Mouse (Mus musculus) macrophage (primary cell): Measurements from ENCODE around the gene Tmem53. TPM values are rescaled to one million over a fixed set of nuclear protein-coding genes. Genes with fewer than 3 reads are reported as not detected.
"Not testable (repeated sequence)": the region's sequence is repeated elsewhere in the genome, so short reads cannot be mapped to it uniquely, and the experiment has no call there.

ENCODE experiments used
- H3K27ac ChIP-seq: fragments of 350-480 bp; formaldehyde crosslinking; 2 replicates; pipeline ENCODE4 v1.9.0; 2021
- H3K36me3 ChIP-seq: fragments of 350-480 bp; formaldehyde crosslinking; 2 replicates; pipeline ENCODE4 v1.9.0; 2021; ENCODE audit errors: inconsistent target
- H3K4me3 ChIP-seq: fragments of 350-480 bp; formaldehyde crosslinking; 2 replicates; pipeline ENCODE4 v1.9.0; 2021; ENCODE audit errors: inconsistent target
- H3K79me2 ChIP-seq: fragments of 350-480 bp; formaldehyde crosslinking; 2 replicates; pipeline ENCODE4 v1.9.0; 2021; ENCODE audit errors: inconsistent target
- WGBS: methylation state at CpG from one replicate; pipeline ENCODE4 v1.1.7; 2026; ENCODE audit warnings: inconsistent platforms; ENCODE audit not compliant: missing documents; 5-methylcytosine and 5-hydroxymethylcytosine counted together
- polyA plus RNA-seq: library from polyadenylated mRNA; stranded (reverse); fragments of 250-400 nt; gene quantifications from 3 replicates; pipeline ENCODE4 v1.2.4, GENCODE M21; 2018; ENCODE audit warnings: inconsistent platforms

Tmem53 gene
- polyA plus RNA-seq, 1 experiment from 2014 or later: 0.20 TPM

DNA sequence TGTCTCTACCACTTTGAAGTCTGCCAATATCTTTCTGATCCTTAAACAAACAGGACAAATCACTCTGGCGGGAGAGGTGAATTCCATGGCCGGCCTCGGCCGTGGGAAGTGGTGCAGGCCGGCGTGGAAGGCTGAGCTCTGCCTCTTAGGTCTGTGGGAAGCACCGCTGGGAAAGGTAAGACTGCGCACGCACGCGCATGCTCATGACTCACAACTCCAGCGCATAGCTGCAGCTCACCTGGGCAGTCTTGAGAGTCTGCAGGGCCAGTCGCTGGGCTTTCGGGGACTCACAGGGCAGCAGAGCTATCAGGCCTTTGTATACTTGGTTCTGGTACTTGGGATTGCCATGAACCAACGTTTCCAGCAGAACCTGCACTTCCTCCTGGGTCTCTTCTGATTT lies 22.2 kb upstream of the Tmem53 start:
- no peak overlapping the region for H3K27ac ChIP-seq
- H3K36me3 ChIP-seq: no peaks in the 10 kb centered on the region
- WGBS: 92% methylated on average over 15 of the region's 15 CpGs
- H3K79me2 ChIP-seq: no peaks in the 10 kb centered on the region
- H3K4me3 ChIP-seq: no peak overlapping the region

DNA sequence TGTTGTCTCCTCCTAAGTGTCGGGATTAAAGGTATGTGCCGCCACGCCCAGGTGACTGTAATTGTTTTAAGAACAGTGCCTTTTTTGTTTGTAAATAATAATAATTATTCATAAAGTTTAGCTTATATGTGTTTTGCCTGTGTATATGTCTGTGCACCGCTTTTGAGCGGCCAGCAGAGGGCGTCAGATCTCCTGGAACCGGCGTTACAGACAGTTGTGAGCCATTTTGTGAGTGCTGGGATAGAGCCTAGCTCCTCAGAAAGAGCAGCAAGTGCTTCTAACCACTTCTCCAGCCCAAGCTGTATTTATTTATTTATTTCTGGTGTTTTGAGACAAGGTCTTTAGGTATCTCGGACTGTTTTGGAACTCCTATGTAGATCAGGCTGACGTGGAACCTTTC lies 21.4 kb upstream of the Tmem53 start:
- WGBS: 82% methylated on average over 10 of the region's 10 CpGs
- Histone ChIP-seq H3K4me3 (no peak overlapping the region), H3K79me2 (no peaks in the 10 kb centered on the region), H3K27ac (no peak overlapping the region), H3K36me3 (no peaks in the 10 kb centered on the region)

DNA sequence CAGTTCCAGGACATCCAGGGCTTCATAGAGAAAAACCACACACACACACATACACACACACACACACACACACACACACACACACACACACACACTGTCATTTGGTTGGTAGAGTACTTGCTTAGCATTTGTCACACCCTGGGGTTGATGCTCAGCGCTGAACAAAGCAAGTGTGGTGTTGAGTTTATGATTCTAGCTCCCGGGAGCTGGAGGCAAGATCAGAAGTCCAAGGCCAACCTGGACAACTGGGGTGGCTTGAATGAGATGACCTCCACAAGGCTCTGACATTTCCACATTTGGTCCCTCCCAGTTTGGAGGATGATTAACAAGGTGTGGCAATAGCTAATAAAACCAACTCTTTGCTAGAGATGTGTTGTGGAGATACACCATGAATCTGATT lies 20.5 kb upstream of the Tmem53 start:
- H3K4me3 ChIP-seq: no peak overlapping the region
- no peaks in the 10 kb centered on the region for H3K36me3 ChIP-seq
- 94% methylated on average over 2 of the region's 2 CpGs for WGBS
- H3K27ac ChIP-seq: no peak overlapping the region
- H3K79me2 ChIP-seq: no peaks in the 10 kb centered on the region

DNA sequence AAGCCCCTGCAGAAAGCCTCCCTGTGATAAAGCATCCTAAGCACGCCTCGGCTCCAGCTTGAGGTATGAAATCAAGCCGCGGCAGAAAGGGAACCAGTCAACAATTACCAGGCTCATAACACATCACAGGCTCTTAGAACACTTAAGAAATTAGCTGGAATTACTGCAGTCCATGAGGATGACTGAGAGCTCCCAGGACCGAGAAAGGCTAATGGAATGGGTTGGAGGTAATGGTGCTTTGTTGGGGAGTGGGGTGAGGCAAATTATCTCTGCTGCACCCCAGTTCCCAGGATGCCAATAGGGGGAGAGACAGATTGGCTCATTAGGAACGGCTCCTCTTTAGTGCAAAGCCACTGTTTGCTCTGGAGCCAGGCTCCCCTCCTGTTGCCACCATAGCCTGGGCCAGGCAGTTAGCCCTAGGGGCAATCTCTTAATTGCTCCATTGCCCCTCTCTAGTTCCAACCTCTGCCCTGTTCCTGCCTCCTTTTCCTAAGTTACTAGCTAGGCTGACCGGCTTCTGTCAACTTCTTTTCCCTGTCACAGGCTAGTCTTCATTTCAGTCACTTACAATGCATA lies 17.5 kb upstream of the Tmem53 start:
- H3K79me2 ChIP-seq: no peaks in the 10 kb centered on the region
- H3K27ac ChIP-seq: no peak overlapping the region
- H3K4me3 ChIP-seq: no peak overlapping the region
- WGBS: 84% methylated on average over 7 of the region's 7 CpGs
- H3K36me3 ChIP-seq: no peaks in the 10 kb centered on the region

DNA sequence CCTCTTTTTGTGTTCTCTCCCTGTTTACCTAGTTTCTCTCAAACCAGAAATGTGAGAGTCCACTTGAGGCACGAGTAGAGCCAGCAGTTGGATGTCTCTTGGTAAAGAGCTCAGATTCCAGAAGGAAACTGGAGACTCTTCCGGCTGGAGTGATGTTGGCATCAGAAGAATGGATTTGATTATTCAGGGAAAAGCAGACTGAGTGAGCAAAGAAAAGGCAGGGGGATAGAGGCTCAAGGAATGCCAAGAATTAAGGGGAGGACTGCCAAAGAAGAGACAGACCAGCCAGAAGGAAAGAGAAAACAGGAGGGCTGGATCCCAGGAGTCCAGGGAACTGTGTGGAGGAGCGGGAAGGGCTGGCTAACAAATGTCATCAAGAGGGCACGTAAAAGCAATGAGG lies 15.9 kb upstream of the Tmem53 start:
- no peak overlapping the region for H3K4me3 ChIP-seq
- H3K27ac ChIP-seq: no peak overlapping the region
- H3K36me3 ChIP-seq: no peaks in the 10 kb centered on the region
- no peaks in the 10 kb centered on the region for H3K79me2 ChIP-seq
- WGBS: 91% methylated on average over 4 of the region's 4 CpGs

DNA sequence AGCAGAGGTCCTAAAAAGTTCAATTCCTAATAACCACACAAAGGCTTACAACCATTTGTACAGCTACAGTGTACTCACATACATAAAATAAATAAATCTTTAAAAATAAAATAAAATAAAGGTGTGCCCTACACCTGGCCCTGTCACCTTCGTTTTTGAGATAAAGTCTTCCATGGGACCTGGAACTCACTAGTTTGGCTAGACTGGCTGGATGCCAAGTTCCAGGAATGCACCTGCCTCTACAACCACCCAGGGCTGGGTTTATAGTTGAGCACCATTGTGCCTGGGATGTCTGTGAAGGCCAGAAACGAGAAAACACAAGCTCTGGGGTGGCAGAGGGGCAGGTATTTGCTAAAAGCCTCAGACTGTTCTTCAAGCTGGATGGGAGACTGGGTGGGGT lies 12.6 kb upstream of the Tmem53 start:
- Histone ChIP-seq H3K36me3 (no peaks in the 10 kb centered on the region), H3K27ac (no peak overlapping the region), H3K4me3 (no peak overlapping the region), H3K79me2 (no peaks in the 10 kb centered on the region)
- WGBS: 51% methylated on average over 2 of the region's 2 CpGs

DNA sequence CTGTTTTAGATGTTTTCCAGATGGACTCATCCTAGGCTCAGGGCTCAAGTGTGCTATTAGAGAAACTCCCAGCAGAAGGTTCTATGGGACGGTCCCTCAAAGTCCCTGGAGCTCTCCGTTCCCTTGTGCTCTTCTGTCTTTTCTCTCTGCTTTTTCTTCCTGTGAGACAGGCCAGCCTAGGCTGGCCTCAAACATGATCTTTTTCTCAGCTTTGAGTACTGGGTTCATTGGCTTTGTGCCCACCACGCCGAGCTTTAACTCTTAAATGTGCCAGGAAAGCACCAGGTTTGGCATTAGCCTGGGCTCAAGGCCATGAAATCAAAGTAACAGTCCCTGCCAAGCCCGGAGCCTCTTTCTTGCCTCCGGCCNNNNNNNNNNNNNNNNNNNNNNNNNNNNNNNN lies 10.9 kb upstream of the Tmem53 start:
- H3K4me3 ChIP-seq: no peak overlapping the region
- no peaks in the 10 kb centered on the region for H3K79me2 ChIP-seq
- WGBS: 89% methylated on average over 6 of the region's 6 CpGs
- no peaks in the 10 kb centered on the region for H3K36me3 ChIP-seq
- no peak overlapping the region for H3K27ac ChIP-seq

DNA sequence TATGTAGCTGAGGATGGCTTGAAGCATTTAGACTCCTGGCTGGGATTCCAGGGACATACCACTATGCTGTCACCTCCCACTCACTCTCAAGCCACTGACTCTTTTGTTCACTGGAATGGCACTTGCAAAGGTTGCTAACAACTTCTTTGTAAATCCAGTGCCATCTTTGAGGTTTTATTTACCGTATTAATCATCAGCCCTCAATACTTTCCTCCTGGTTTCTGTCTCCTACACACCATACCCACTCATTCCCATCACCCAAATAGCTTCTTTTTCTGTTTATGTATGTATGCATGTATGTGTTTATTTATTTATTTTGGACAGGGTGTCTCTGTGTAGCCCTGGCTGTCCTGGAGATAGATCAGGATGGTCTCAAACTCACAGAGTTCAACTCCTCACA lies 769 bp upstream of the Tmem53 start:
- no peak overlapping the region for H3K4me3 ChIP-seq

DNA sequence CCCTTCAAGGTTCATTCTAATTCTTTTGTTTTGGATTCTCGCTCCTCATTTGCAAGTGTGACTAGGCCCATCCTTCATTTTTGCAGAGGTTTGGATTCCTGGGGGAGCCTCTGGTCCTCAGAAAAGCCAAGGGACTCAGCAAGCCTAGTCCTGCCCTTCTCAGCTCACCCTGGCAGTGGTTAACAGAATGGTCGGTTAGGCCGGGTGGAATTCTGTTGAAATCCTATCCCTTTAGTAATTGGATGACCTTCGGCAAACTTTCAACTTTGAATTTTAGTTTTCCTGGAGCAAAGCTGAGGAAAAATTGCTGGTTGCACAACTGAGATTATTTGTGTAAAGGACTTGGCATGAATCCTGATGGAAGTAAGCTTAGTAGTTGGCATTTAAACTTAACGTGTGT lies 600 bp downstream of the Tmem53 start:
- Histone ChIP-seq H3K79me2 (no peaks in the 10 kb centered on the region), H3K27ac (no peak overlapping the region), H3K4me3 (no peak overlapping the region; the same call in 1 of the 2 replicates), H3K36me3 (no peaks in the 10 kb centered on the region)
- WGBS: 90% methylated on average over 4 of the region's 5 CpGs

More for the DNA sequence above, 769 bp upstream of the Tmem53 start:
- Histone ChIP-seq H3K36me3 (no peaks in the 10 kb centered on the region), H3K79me2 (no peaks in the 10 kb centered on the region), H3K27ac (no peak overlapping the region)
- WGBS: 100% methylated on average over 1 of the region's 1 CpGs

DNA sequence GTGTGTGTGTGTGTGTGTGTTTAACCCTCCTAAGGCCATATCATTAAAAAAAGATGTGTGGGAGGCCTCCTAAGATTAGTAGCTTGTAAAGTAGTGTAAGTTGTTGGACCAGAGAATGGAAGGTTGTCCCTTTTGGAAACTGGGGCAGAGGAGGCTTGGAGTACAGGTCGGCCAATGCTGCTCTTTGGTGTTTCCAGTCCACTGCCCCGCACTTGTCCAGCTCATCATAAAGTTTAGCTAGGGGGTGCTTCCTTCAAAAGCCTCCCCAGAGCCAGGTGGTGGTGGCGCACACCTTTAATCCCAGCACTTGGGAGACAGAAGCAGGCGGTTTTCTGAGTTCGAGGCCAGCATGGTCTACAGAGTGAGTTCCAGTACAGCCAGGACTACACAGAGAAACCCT lies 1.0 kb downstream of the Tmem53 start:
- Histone ChIP-seq H3K4me3 (no peak overlapping the region), H3K36me3 (no peaks in the 10 kb centered on the region), H3K79me2 (no peaks in the 10 kb centered on the region), H3K27ac (no peak overlapping the region)
- WGBS: 88% methylated on average over 5 of the region's 5 CpGs

DNA sequence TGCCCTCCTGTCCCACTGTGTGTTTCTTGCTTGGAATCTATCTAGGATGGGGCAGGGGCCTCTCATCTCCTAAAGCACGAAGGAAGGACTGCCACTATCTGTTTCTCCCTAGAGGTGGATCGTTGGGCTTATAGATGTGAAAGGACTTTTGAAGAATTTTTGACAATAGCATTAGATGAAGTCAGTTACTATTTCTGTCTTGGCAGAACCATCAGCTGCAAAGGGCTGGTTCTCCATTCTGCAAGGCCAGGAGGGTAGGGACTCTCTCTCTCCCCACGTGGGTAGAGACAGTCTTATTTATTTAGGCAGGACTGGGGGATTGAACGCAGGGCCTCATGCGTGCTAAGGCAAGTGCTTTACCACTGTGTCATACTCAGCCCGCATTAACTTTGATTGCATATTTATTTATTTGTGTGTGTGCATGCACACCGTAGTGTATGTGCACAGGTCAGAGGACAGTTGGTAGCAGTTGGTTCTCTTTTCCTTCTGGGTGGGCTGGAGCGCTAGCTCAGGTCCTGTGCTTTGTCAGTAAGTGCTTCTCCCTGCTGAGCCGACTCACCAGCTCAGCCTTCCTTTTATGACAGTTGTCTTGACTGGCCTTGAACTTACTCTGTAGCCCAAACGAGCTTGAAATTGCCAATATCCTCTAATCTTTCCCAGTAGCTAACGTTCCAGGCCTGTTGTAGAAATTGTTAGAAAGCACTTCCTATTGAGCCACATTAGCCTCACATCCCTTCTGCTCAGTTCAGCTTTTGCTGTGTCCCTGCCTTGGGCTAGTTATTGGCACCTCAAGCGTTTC lies 1.7 kb downstream of the Tmem53 start:
- Histone ChIP-seq H3K36me3 (no peaks in the 10 kb centered on the region), H3K27ac (peak overlapping the region; percentile 56), H3K79me2 (no peaks in the 10 kb centered on the region), H3K4me3 (no peak overlapping the region)
- 13% methylated on average over 12 of the region's 12 CpGs for WGBS

DNA sequence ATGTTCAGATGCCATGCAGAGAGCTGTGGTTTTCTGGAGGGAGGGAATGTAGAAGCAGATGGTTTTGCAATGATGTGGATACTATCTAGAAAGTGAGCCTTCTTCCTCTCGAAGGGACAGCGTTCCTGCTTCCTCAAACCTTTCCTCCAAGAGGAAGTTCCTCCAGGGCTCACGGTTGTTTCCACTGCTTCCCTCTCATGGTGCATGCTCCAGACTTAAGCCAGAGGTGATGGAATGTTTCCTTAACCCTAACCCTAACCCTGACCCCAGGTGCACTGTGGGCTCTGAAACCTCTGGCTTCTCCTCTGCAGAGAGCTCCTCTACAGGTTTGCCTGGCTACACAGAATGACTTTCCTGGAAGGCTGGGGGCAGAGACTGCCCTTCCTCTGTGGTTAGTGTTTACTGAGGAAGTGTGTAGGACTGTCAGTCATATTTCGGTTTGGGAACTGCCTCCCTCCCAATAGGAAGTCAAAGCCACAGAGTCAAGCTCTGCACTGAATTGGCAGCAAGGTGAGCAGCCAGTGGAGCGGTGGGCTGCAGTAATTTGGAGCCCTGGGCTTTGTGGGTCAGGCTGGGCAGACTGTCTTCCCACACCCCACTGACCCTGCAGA lies 2.4 kb downstream of the Tmem53 start:
- 3% methylated on average over 5 of the region's 5 CpGs for WGBS
- Histone ChIP-seq H3K36me3 (no peaks in the 10 kb centered on the region), H3K4me3 (no peak overlapping the region), H3K27ac (peak overlapping the region; percentile 56), H3K79me2 (no peaks in the 10 kb centered on the region)

DNA sequence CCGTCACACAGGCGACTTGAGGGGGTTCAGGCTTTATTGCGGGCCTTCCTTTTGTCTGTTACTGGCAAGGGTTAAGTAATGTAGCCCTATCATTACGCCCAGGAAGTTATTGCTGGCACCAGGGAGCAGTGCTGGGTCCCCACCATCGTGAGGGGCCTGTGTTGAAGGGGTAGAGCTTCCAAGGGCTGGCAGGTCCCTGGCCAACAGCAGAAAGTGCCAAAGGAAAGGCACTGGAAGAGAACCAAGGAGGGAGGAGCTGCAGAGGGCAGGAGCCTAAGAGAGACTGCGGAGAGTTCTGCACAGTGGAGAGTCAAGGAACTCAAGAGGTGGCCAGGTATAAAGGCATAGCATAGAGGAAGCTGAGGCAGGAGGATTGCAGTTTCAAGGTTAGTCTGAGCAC lies 2.9 kb downstream of the Tmem53 start:
- no peaks in the 10 kb centered on the region for H3K79me2 ChIP-seq
- peak overlapping the region; percentile 56; the same call in 1 of the 2 replicates for H3K27ac ChIP-seq
- H3K36me3 ChIP-seq: no peaks in the 10 kb centered on the region
- WGBS: 20% methylated on average over 6 of the region's 6 CpGs
- H3K4me3 ChIP-seq: no peak overlapping the region

DNA sequence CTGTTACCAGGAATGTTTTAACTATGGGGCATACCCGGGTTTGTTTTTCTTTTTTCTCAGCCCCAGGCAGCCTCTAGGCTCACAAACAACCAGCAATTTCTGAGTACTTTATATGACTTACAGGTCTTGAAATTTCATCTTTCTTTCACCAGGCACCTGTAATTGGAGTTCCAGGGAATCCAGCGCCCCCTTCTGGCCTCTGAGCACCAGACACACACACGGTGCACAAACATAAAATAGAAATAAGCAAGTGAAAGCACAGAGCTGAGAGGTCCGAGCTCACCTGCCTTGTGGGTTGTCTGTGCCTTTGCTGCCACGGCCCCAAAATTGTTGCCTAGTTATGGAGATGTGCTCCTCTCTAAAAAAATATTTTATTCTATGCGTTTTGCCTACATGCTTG lies 8.2 kb downstream of the Tmem53 start:
- not testable (repeated sequence) for H3K79me2 ChIP-seq, H3K4me3 ChIP-seq, H3K27ac ChIP-seq, H3K36me3 ChIP-seq
- WGBS: 85% methylated on average over 5 of the region's 6 CpGs

DNA sequence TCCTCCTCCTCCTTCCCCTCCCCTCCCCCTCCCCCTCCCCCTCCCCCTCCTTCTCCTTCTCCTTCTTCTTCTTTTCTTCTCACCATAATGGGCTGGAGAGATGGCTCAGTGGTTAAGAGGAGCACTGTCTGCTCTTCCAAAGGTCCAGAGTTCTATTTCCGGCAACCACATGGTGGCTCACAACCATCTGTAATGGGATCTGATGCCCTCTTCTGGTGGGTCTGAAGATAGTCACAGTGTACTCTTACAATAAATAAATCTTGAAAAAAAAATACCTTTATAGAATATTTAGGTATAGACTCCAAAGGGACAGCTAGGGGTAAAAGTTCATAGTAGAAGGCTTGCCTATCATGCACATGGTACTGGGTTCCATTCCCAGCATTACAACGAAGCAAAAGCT lies 9.5 kb downstream of the Tmem53 start:
- no peaks in the 10 kb centered on the region for H3K79me2 ChIP-seq
- no peaks in the 10 kb centered on the region for H3K36me3 ChIP-seq
- no peak overlapping the region for H3K4me3 ChIP-seq
- H3K27ac ChIP-seq: no peak overlapping the region
- WGBS: 91% methylated on average over 2 of the region's 2 CpGs
